Mouse (Mus musculus): ENCODE measurements around the gene Cyth4. TPM values are rescaled to one million over a fixed set of nuclear protein-coding genes. Genes with fewer than 3 reads are reported as not detected.

The Cyth4 gene
- polyA plus RNA-seq (2012; ENCODE audit: insufficient read depth, insufficient read length, missing spikeins), result 382 and 398 TPM in 2 replicates

DNA sequence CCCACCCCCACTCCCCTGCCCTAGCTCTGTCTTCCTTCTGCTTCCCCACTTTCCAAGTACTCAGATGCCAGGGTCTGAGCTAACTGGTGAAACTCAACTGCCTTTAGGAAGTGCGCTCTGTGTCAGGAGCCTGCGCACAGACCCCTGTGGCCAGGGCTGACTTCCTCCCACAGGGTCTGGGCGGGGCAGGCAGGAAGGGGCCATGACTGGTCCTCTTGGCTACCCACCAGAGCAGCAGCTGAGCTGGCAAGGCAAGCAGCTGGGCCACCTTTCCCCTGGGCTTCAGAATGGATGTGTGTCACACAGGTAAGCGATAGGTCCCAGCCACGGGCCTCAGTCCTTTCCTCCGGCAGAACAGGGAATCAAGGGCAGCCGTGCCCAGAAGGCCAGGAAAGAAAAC lies at the start of gene Cyth4:
TSS of gene Cyth4 (plus strand) at position 134 of the 400 bp plus-strand sequence.
- H3K4me1 ChIP-seq (ENCODE audit: control insufficient read depth, insufficient read depth, low read length), result peaks cover 56% of the 10 kb centered on the region
- no peak for TF ChIP-seq CTCF (IDR thresholded peaks at IDR 0.05; ENCODE audit: low read depth, low read length)
- TF ChIP-seq POLR2A (IDR thresholded peaks at IDR 0.05; ENCODE audit: borderline replicate concordance, low read depth, low read length), result no peak; the same call in 1 of the 2 replicates
- H3K4me3 ChIP-seq (ENCODE audit: insufficient read depth, low read length), result peak within 1 kb of the TSS; percentile 95
- H3K27ac ChIP-seq (ENCODE audit: insufficient read depth, low read depth, low read length), result peak within 1 kb of the TSS; percentile 96

GRCm38 (mm10) chr15:78547415-78548335 lies 49.2 kb upstream of the Cyth4 start:
- Histone ChIP-seq H3K27ac (ENCODE audit: insufficient read depth, low read depth, low read length) (no peak overlapping the region), H3K4me1 (ENCODE audit: control insufficient read depth, insufficient read depth, low read length) (no peaks in the 10 kb centered on the region), H3K4me3 (ENCODE audit: insufficient read depth, low read length) (no peak overlapping the region)
- TF ChIP-seq POLR2A (IDR thresholded peaks at IDR 0.05; ENCODE audit: borderline replicate concordance, low read depth, low read length) (no peak), CTCF (IDR thresholded peaks at IDR 0.05; ENCODE audit: low read depth, low read length) (no peak)

DNA sequence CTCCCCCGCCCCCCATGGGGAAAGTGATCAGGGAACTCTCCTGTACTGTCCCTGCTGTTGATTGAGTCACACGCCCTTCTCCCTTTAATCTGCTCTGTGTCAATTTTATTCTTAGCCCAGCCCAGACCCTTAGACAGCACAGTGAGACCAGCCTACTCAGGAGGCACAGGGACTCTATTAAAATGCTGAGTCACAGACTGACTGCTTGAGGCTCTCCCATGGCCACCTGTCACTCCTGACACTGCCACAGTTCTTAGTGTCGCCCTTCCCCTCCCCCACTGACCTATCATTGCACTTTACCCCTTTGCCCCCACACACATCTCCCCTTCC lies 48.5 kb upstream of the Cyth4 start:
- H3K4me3 ChIP-seq (ENCODE audit: insufficient read depth, low read length), result no peak overlapping the region
- H3K4me1 ChIP-seq (ENCODE audit: control insufficient read depth, insufficient read depth, low read length), result no peaks in the 10 kb centered on the region
- H3K27ac ChIP-seq (ENCODE audit: insufficient read depth, low read depth, low read length), result no peak overlapping the region
- TF ChIP-seq CTCF (IDR thresholded peaks at IDR 0.05; ENCODE audit: low read depth, low read length) (no peak), POLR2A (IDR thresholded peaks at IDR 0.05; ENCODE audit: borderline replicate concordance, low read depth, low read length) (no peak)

DNA sequence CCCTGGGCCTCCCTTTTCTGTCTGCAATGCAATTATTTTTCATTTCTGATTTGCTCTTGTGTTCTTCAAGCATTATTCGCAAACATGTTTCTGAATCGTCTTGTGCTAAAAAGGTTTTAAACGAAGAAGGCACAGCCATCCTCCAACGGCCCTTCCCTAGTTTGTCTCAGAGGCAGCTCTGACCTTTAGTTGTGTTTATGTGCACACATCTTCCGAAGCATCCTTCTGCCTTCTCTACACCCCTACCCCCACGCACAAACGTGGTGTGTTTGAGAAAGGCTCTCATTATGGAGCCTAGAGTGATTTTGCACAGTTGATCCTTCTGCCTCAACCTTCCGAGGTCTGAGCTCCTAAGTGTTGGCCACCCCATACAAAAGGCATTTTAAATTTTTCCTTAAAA lies 48.1 kb upstream of the Cyth4 start:
- no peak overlapping the region for H3K27ac ChIP-seq (ENCODE audit: insufficient read depth, low read depth, low read length)
- H3K4me1 ChIP-seq (ENCODE audit: control insufficient read depth, insufficient read depth, low read length), result peaks cover under 1% of the 10 kb centered on the region; the same call in 1 of the 2 replicates
- H3K4me3 ChIP-seq (ENCODE audit: insufficient read depth, low read length), result no peak overlapping the region
- no peak for TF ChIP-seq CTCF (IDR thresholded peaks at IDR 0.05; ENCODE audit: low read depth, low read length)
- TF ChIP-seq POLR2A (IDR thresholded peaks at IDR 0.05; ENCODE audit: borderline replicate concordance, low read depth, low read length), result no peak

DNA sequence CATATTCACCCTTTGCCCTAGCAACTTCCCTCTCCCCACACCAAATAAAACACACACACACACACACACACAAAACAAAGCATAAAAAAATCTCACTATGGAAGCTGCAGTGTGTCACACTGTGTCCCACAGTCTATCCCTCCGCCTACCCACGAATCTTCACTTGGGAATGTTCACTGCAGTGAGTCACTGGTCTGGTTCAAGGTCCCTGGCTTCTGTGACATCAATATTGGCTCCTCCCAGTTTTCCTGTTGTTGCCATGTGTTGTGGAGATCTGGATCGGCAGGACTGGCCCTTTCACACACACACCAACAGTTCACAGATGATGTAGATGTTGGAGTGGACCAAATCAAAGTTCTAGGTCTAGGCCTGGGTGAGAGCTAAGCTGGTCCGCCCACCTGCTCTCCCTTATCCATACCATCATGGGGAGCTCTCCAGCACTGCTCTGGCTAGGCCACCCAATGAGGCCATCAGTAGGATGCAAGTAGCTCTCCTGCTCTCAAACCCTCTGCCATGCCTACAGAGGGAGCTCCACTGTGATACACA lies 47.6 kb upstream of the Cyth4 start:
- H3K27ac ChIP-seq (ENCODE audit: insufficient read depth, low read depth, low read length), result no peak overlapping the region
- H3K4me1 ChIP-seq (ENCODE audit: control insufficient read depth, insufficient read depth, low read length), result peaks cover 2% of the 10 kb centered on the region; the same call in 1 of the 2 replicates
- TF ChIP-seq CTCF (IDR thresholded peaks at IDR 0.05; ENCODE audit: low read depth, low read length) (no peak), POLR2A (IDR thresholded peaks at IDR 0.05; ENCODE audit: borderline replicate concordance, low read depth, low read length) (no peak)
- H3K4me3 ChIP-seq (ENCODE audit: insufficient read depth, low read length), result no peak overlapping the region

- Histone ChIP-seq H3K4me3 (ENCODE audit: insufficient read depth, low read length) (no peak overlapping the region), H3K4me1 (ENCODE audit: control insufficient read depth, insufficient read depth, low read length) (peaks cover 12% of the 10 kb centered on the region), H3K27ac (ENCODE audit: insufficient read depth, low read depth, low read length) (no peak overlapping the region)
- TF ChIP-seq CTCF (IDR thresholded peaks at IDR 0.05; ENCODE audit: low read depth, low read length) (no peak), POLR2A (IDR thresholded peaks at IDR 0.05; ENCODE audit: borderline replicate concordance, low read depth, low read length) (no peak)
Observed at GRCm38 (mm10) chr15:78554545-78555313, 42.1 kb upstream of the Cyth4 start.

DNA sequence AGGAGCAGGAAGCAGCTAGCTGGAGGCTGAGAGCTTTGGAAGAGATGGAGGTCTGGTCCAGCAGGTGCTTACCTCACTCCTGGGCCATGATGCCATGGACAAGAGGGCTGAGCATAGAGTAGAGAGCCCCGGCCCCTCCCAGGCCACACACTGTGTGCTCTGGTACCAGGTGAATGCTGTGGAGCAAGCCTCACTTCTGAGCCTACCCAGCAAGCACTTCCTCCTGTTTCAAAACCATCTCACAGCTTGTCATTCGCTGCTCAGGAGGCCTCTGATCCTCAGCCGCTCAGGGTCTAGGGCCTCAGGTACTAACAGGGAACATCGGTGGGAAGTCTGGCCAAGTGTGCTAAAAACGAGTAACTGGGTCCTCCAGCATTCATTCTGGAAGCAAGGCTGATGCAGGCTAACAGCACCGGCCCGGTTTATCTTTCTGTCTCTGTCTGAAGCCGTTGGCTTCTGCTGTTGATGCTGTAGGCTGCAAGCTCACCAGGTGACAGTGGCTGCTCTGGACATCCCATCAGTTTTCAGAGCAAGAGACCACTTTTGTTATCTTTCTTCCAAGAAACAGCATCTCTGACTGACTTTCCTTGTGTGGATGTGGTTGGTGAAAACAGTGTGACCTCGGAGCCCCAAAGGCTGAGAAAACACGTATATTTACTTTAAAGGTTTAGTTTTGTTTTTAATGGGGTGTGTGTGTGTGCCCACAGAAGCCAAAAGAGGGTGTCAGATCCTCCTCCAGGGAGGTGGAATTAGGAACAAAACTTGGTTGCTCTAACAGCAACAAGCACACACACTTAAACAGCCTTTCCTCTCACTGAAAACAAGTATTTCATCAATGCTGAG lies 38.9 kb upstream of the Cyth4 start:
- H3K4me1 ChIP-seq (ENCODE audit: control insufficient read depth, insufficient read depth, low read length), result peaks cover 12% of the 10 kb centered on the region

DNA sequence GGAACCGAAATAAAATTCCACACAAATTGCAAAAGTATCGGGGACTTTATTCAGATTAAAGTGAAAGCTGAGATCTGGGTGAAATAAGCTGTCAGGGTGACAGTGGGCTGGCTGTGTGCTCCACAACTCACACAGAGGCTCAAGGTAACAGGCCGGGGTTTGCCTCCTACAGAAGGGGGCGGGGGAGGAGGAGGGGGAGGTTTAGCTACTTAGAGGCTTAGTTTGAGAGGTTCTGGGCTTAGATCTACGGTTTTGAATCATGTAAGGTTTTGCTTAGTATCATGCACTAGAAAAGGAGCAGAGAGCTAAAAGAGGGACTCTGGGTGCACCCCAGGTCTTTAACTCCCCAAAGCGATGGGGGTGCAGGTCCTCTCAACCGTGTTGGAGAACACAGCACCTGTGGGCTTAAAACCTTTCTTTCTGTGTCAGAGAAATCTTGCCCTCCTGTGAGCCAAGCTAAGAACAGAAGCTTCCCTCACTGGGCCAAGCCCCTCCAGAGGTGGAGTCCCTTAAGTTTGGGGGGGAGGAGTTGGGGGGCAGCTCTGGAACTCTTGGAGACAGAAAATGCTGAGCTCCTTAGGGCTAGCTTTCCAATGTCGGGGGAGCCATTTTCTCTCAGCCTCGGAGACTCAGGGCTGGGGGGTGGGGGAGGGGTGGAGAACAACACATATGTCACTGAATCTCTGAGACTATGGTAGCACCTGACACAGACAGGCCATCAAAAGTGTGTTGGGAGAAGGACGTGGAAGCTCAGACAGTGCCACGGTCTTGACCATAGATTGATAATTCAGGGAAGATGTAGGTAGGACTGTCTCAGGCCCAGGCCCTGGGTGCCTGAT lies 37.5 kb upstream of the Cyth4 start:
- no peak for TF ChIP-seq POLR2A (IDR thresholded peaks at IDR 0.05; ENCODE audit: borderline replicate concordance, low read depth, low read length)
- no peak for TF ChIP-seq CTCF (IDR thresholded peaks at IDR 0.05; ENCODE audit: low read depth, low read length)
- H3K4me3 ChIP-seq (ENCODE audit: insufficient read depth, low read length), result no peak overlapping the region
- H3K4me1 ChIP-seq (ENCODE audit: control insufficient read depth, insufficient read depth, low read length), result peaks cover 18% of the 10 kb centered on the region
- H3K27ac ChIP-seq (ENCODE audit: insufficient read depth, low read depth, low read length), result no peak overlapping the region

More for the DNA sequence above, 38.9 kb upstream of the Cyth4 start:
- no peak for TF ChIP-seq POLR2A (IDR thresholded peaks at IDR 0.05; ENCODE audit: borderline replicate concordance, low read depth, low read length)
- H3K4me3 ChIP-seq (ENCODE audit: insufficient read depth, low read length), result no peak overlapping the region
- no peak overlapping the region for H3K27ac ChIP-seq (ENCODE audit: insufficient read depth, low read depth, low read length)
